Mouse (Mus musculus) stomach, embryonic 15.5 days (tissue): Measurements from ENCODE around the gene Pmvk. TPM values are rescaled to one million over a fixed set of nuclear protein-coding genes. Genes with fewer than 3 reads are reported as not detected.

Experiments
- ATAC-seq: fragments of 200-750 bp; cut with Nextera tagmentation; 2 replicates; pipeline ENCODE4 v1.8.0; 2017; ENCODE audit warnings: low read depth, moderate number of reproducible peaks, moderate TSS enrichment; ENCODE audit not compliant: insufficient read depth, low FRiP score
- H3K27ac ChIP-seq: fragments of 300-500 bp; sonication (generic); 2 replicates; pipeline ENCODE4 v1.5.1; 2015; ENCODE audit warnings: mild to moderate bottlenecking, inconsistent platforms
- H3K27me3 ChIP-seq: fragments of 300-500 bp; sonication (generic); replicated peaks from 2 replicates; pipeline ENCODE4 v1.6.1; 2015; ENCODE audit warnings: inconsistent platforms
- H3K36me3 ChIP-seq: fragments of 300-500 bp; sonication (generic); 2 replicates; pipeline ENCODE4 v1.6.1; 2015; ENCODE audit warnings: inconsistent platforms
- H3K4me1 ChIP-seq: fragments of 300-500 bp; sonication (generic); 2 replicates; pipeline ENCODE4 v1.6.1; 2015; ENCODE audit warnings: inconsistent platforms
- H3K4me2 ChIP-seq: fragments of 300-500 bp; sonication (generic); 2 replicates; pipeline ENCODE4 v1.6.1; 2015; ENCODE audit warnings: mild to moderate bottlenecking, inconsistent platforms
- H3K4me3 ChIP-seq: fragments of 300-500 bp; sonication (generic); replicated peaks from 2 replicates; pipeline ENCODE4 v1.5.1; 2015; ENCODE audit warnings: inconsistent platforms
- H3K9ac ChIP-seq: fragments of 300-500 bp; sonication (generic); 2 replicates; pipeline ENCODE4 v1.6.1; 2015; ENCODE audit warnings: inconsistent platforms
- H3K9me3 ChIP-seq: fragments of 300-500 bp; sonication (generic); 2 replicates; pipeline ENCODE4 v1.6.1; 2016; ENCODE audit warnings: inconsistent platforms
- WGBS: fragments of 180-500 bp; shearing (Covaris S2); methylation state at CpG from one replicate; pipeline ENCODE4 v1.1.7; 2015; 5-methylcytosine and 5-hydroxymethylcytosine counted together
- polyA plus RNA-seq: library from polyadenylated mRNA; unstranded; fragments of >200 nt; fragmentation: Nextera tagmentation; extraction: Ambion mirVana; gene quantifications from 2 replicates; pipeline ENCODE4 v1.2.1, GENCODE M21; 2015

Gene Pmvk
- polyA plus RNA-seq, 1 experiment from 2014 or later: 60.1 TPM

DNA sequence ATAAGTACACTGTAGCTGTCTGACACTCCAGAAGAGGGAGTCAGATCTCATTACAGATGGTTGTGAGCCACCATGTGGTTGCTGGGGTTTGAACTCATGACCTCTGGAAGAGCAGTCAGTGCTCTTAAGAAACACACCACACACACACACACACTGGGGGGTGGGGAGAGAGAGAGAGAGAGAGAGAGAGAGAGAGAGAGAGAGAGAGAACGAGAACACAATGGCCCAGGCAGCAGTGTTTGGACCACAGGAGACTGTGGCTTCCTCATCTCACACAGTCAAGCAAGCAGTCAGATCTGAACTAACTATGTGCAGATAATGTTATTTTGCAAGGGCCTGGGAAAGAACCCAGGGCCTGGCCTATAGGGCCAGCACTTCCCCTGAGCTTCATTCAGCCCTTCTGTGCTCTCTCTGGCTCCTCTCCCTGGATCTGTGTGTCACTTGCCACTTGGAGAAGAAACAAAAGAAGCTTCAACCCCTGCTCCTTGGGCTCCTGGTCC, 1.5 kb downstream of the Pmvk start:
- H3K27me3 ChIP-seq: no peaks in the 10 kb centered on the region
- peaks cover 14% of the 10 kb centered on the region for H3K4me1 ChIP-seq
- no peaks in the 10 kb centered on the region for H3K36me3 ChIP-seq
- no peak overlapping the region for H3K9ac ChIP-seq
- no peak overlapping the region for H3K27ac ChIP-seq
- no peak for ATAC-seq
- H3K9me3 ChIP-seq: no peaks in the 10 kb centered on the region
- no peak overlapping the region for H3K4me3 ChIP-seq
- H3K4me2 ChIP-seq: no peak overlapping the region
- 62% methylated on average over 1 of the region's 1 CpGs for WGBS

- H3K36me3 ChIP-seq: no peaks in the 10 kb centered on the region
- peak; percentile 19; the same call in 1 of the 2 replicates for ATAC-seq
- H3K4me2 ChIP-seq: no peak overlapping the region
- H3K4me3 ChIP-seq: no peak overlapping the region
- H3K9ac ChIP-seq: no peak overlapping the region
- H3K4me1 ChIP-seq: peaks cover 14% of the 10 kb centered on the region
- 37% methylated on average over 10 of the region's 10 CpGs for WGBS
- no peaks in the 10 kb centered on the region for H3K9me3 ChIP-seq
- no peaks in the 10 kb centered on the region for H3K27me3 ChIP-seq
- H3K27ac ChIP-seq: no peak overlapping the region
Measured at GRCm38 (mm10) chr3:89456726-89457665, 2.7 kb downstream of the Pmvk start.

GRCm38 (mm10) chr3:89458372-89458964, 4.1 kb downstream of the Pmvk start:
- 41% methylated on average over 13 of the region's 13 CpGs for WGBS

GRCm38 (mm10) chr3:89458965-89459807, 4.8 kb downstream of the Pmvk start:
- peak overlapping the region; percentile 68 for H3K9ac ChIP-seq
- peak overlapping the region; percentile 69 for H3K4me3 ChIP-seq
- no peaks in the 10 kb centered on the region for H3K27me3 ChIP-seq
- peaks cover 14% of the 10 kb centered on the region for H3K4me1 ChIP-seq
- peak; percentile 83 for ATAC-seq
- no peaks in the 10 kb centered on the region for H3K36me3 ChIP-seq
- H3K27ac ChIP-seq: peak overlapping the region; percentile 89
- H3K4me2 ChIP-seq: peak overlapping the region; percentile 88
- under 1% methylated on average over 36 of the region's 36 CpGs for WGBS
- no peaks in the 10 kb centered on the region for H3K9me3 ChIP-seq

More at GRCm38 (mm10) chr3:89458372-89458964, 4.1 kb downstream of the Pmvk start:
- Histone ChIP-seq H3K36me3 (no peaks in the 10 kb centered on the region), H3K4me3 (peak overlapping the region; percentile 69), H3K27ac (peak overlapping the region; percentile 89; the same call in 1 of the 2 replicates), H3K4me2 (peak overlapping the region; percentile 88), H3K27me3 (no peaks in the 10 kb centered on the region), H3K4me1 (peaks cover 14% of the 10 kb centered on the region), H3K9ac (no peak overlapping the region), H3K9me3 (no peaks in the 10 kb centered on the region)
- ATAC-seq: peak; percentile 51; the same call in 1 of the 2 replicates

DNA sequence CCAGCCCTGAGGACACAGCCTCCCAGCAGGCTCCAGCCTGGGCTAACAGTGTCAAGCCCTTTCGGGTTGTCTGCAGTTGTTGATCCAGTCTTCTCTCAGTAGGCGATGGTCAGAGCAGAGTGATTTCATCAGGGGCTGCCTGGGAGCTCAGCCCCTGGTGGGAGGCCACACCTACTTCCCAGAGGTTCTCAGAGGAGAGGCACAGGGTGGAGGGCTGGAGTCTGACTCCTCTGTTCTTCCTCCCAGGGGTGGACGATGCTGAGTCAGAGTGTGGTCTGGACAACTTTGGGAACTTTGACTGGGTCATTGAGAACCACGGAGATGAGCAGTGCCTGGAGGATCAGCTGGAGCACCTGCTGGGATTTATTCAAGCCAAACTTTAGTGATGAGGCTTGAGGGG, 13.9 kb downstream of the Pmvk start:
- no peak for ATAC-seq

DNA sequence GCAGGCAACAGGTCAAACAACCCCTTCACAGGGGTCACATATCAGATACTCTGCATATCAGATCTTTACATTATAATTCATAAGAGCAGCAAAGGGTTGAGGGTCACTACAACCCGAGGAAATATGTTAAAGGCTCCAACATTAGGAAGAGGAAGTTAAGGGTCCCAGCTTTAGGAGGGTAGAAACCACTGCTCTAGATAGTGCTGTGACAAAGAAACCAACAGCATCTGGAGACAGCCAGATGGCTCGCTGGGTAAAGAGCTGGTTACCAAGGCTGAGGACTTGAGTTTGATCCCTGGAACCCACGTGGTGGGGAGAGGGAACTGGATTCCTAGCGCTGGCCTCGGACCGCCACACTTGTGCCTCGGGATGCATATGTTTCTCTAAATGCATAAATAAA, 17.9 kb downstream of the Pmvk start:
- no peaks in the 10 kb centered on the region for H3K27me3 ChIP-seq
- no peak overlapping the region for H3K9ac ChIP-seq
- H3K4me2 ChIP-seq: no peak overlapping the region
- no peak for ATAC-seq
- H3K4me1 ChIP-seq: no peaks in the 10 kb centered on the region
- WGBS: 74% methylated on average over 7 of the region's 7 CpGs
- H3K4me3 ChIP-seq: no peak overlapping the region
- H3K9me3 ChIP-seq: no peaks in the 10 kb centered on the region
- H3K27ac ChIP-seq: no peak overlapping the region
- H3K36me3 ChIP-seq: peaks cover 4% of the 10 kb centered on the region; the same call in 1 of the 2 replicates

More for the DNA sequence above, 13.9 kb downstream of the Pmvk start:
- Histone ChIP-seq H3K4me3 (no peak overlapping the region), H3K4me1 (no peaks in the 10 kb centered on the region), H3K36me3 (peaks cover 4% of the 10 kb centered on the region; the same call in 1 of the 2 replicates), H3K9ac (no peak overlapping the region), H3K27me3 (no peaks in the 10 kb centered on the region), H3K4me2 (no peak overlapping the region), H3K9me3 (no peaks in the 10 kb centered on the region), H3K27ac (no peak overlapping the region)
- WGBS: 57% methylated on average over 4 of the region's 4 CpGs

GRCm38 (mm10) chr3:89473838-89474237, 19.5 kb downstream of the Pmvk start:
- ATAC-seq: no peak
- 68% methylated on average over 6 of the region's 6 CpGs for WGBS
- no peaks in the 10 kb centered on the region for H3K9me3 ChIP-seq

DNA sequence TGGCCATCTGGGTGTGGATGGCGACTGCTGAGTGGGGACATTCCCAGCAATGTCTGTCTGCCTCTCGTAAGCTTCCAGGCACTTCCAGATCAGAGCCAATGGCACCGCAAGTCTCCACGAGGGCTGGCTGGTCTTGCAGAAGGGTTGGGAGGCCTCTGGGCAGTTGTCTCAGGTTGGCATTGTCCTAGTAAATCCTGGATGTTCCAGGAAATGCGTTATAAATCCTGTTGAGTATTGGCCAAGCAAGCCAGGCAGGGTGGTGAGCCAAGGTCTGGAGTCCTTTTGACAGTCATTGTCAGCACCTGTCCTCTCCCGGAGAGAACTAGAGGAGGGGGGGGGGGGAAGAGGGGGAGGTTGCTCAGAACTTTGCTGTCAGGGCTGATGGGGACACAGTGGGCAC, 24.7 kb downstream of the Pmvk start:
- Histone ChIP-seq H3K4me2 (no peak overlapping the region), H3K4me1 (no peaks in the 10 kb centered on the region), H3K9ac (no peak overlapping the region), H3K9me3 (no peaks in the 10 kb centered on the region), H3K27ac (no peak overlapping the region), H3K36me3 (no peaks in the 10 kb centered on the region), H3K4me3 (no peak overlapping the region), H3K27me3 (no peaks in the 10 kb centered on the region)
- no peak for ATAC-seq
- 71% methylated on average over 6 of the region's 6 CpGs for WGBS

More at GRCm38 (mm10) chr3:89473838-89474237, 19.5 kb downstream of the Pmvk start:
- no peaks in the 10 kb centered on the region for H3K27me3 ChIP-seq
- no peak overlapping the region for H3K4me3 ChIP-seq
- H3K27ac ChIP-seq: no peak overlapping the region
- no peak overlapping the region for H3K4me2 ChIP-seq
- H3K36me3 ChIP-seq: no peaks in the 10 kb centered on the region
- no peak overlapping the region for H3K9ac ChIP-seq
- no peaks in the 10 kb centered on the region for H3K4me1 ChIP-seq

DNA sequence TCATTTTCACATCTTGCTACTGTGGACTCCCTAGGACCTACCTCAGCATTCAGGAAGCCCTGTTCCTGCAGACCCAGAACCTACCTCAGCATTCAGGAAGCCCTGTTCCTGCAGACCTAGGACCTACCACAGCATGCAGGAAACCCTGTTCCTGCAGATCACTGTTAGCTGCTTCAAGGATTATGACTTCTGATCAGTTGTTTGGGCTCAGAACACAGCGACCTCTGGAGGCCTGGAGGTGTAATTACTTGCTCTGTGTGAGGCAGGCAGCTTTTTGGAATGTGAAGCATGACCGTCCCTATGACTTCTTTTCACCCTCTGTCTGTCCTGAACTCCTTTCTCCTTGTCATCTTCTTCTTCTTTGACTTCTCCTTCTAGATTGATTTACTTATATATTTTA, 27.1 kb downstream of the Pmvk start:
- Histone ChIP-seq H3K4me2 (no peak overlapping the region), H3K9ac (no peak overlapping the region), H3K36me3 (no peaks in the 10 kb centered on the region), H3K27ac (no peak overlapping the region), H3K9me3 (no peaks in the 10 kb centered on the region), H3K4me1 (no peaks in the 10 kb centered on the region), H3K27me3 (no peaks in the 10 kb centered on the region), H3K4me3 (no peak overlapping the region)
- 46% methylated on average over 2 of the region's 2 CpGs for WGBS
- no peak for ATAC-seq

GRCm38 (mm10) chr3:89482249-89482648, 27.9 kb downstream of the Pmvk start:
- Histone ChIP-seq H3K36me3 (no peaks in the 10 kb centered on the region), H3K27me3 (no peaks in the 10 kb centered on the region), H3K4me1 (no peaks in the 10 kb centered on the region), H3K9me3 (no peaks in the 10 kb centered on the region), H3K9ac (no peak overlapping the region), H3K4me2 (no peak overlapping the region), H3K27ac (no peak overlapping the region), H3K4me3 (no peak overlapping the region)
- WGBS: 80% methylated on average over 5 of the region's 5 CpGs
- no peak for ATAC-seq

- Histone ChIP-seq H3K4me3 (no peak overlapping the region), H3K9ac (no peak overlapping the region), H3K27ac (no peak overlapping the region), H3K4me1 (no peaks in the 10 kb centered on the region), H3K9me3 (no peaks in the 10 kb centered on the region), H3K36me3 (no peaks in the 10 kb centered on the region), H3K27me3 (no peaks in the 10 kb centered on the region), H3K4me2 (peak overlapping the region; percentile 44)
- 15% methylated on average over 24 of the region's 24 CpGs for WGBS
- peak; percentile 69 for ATAC-seq
Measured at GRCm38 (mm10) chr3:89484766-89485524, 30.6 kb downstream of the Pmvk start.
